In the genomic region with DNA sequence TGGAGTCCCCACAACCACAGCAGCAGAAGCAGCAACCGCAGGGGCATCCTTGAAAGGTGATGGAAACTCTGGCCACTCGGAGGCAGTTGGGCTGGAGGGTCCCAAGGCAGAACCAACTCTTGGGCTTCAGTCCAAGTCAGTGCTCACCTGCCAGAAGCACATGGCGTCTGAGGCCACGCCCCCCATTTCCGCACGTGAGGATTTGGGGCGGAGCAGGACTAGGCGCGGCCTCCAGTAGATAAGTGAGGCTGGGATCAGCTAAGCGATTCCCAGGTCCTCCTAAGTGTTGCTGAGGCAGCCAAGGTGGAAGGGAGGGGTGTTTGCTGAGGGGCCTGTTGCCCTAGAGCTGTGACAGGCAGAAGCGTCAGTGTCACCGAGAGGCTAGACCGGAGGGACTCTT, we compare ENCODE assay signal across 8 mouse cellular contexts. TPM values are rescaled to one million over a fixed set of nuclear protein-coding genes. Genes with fewer than 3 reads are reported as not detected.
A peak's percentile ranks its signal among the peaks of the same experiment; 100 is the strongest.
DNase-seq lines count a peak whose midpoint lies in the region; ATAC-seq lines count a peak whose summit lies in the region.

No protein-coding gene starts in this region.

- peak overlapping the region; percentile 71 for H3K9ac ChIP-seq in heart, embryonic 13.5 days
- H3K9ac ChIP-seq in hindbrain, embryonic 13.5 days = peak overlapping the region; percentile 15; the same call in 1 of the 2 replicates

- peak overlapping the region; percentile 64 for H3K4me2 ChIP-seq in heart, embryonic 13.5 days
- peak overlapping the region; percentile 30; the same call in 1 of the 2 replicates for H3K4me2 ChIP-seq in hindbrain, embryonic 13.5 days

- no peak for DNase-seq in heart, adult 9 months (ENCODE audit: low spot score in 2 of 2)
- DNase-seq in R1 (ENCODE audit: low read depth, low spot score) = peak; percentile 85
- DNase-seq in urinary bladder, postnatal 36 days (ENCODE audit: low spot score in 2 of 2) = no peak
- no peak for DNase-seq in right cerebral cortex, postnatal 4 days
- no peak for DNase-seq in heart, adult 18-20 months

- no peaks in the 10 kb centered on the region for H3K9me3 ChIP-seq in heart, embryonic 13.5 days
- H3K9me3 ChIP-seq in hindbrain, embryonic 13.5 days = no peaks in the 10 kb centered on the region

- no peaks in the 10 kb centered on the region for H3K36me3 ChIP-seq in heart, embryonic 13.5 days
- H3K36me3 ChIP-seq in hindbrain, embryonic 13.5 days = no peaks in the 10 kb centered on the region

- WGBS in heart, embryonic 13.5 days = under 1% methylated on average over 13 of the region's 13 CpGs
- WGBS in hindbrain, embryonic 13.5 days = 3% methylated on average over 13 of the region's 13 CpGs

- peak overlapping the region; percentile 91 for H3K27ac ChIP-seq in heart, embryonic 13.5 days (replicated peaks)
- H3K27ac ChIP-seq in hindbrain, embryonic 13.5 days = no peak overlapping the region

- peaks cover 26% of the 10 kb centered on the region for H3K27me3 ChIP-seq in heart, embryonic 13.5 days (replicated peaks)
- H3K27me3 ChIP-seq in hindbrain, embryonic 13.5 days = peaks cover 57% of the 10 kb centered on the region

- 0 out of 2 replicates have a peak, but pooled peaks have one; percentile 12 for ATAC-seq in heart, embryonic 13.5 days (ENCODE audit: extremely low read depth, insufficient number of reproducible peaks, low FRiP score, low TSS enrichment)
- no peak for ATAC-seq in hindbrain, embryonic 13.5 days (ENCODE audit: low FRiP score)
- ATAC-seq in megakaryocyte-erythroid progenitor cell, adult 5-6 weeks (replicated peaks; ENCODE audit: low FRiP score, low TSS enrichment, poor library complexity, severe bottlenecking) = peak; percentile 65

- peaks cover 57% of the 10 kb centered on the region for H3K4me1 ChIP-seq in heart, embryonic 13.5 days
- peaks cover 37% of the 10 kb centered on the region for H3K4me1 ChIP-seq in hindbrain, embryonic 13.5 days (replicated peaks)

- peak overlapping the region; percentile 37 for H3K4me3 ChIP-seq in heart, embryonic 13.5 days
- H3K4me3 ChIP-seq in hindbrain, embryonic 13.5 days = no peak overlapping the region

RNA-seq across cellular contexts. Expression of a gene that starts 0.9 kb away (rescaled TPM):
- polyA plus RNA-seq in heart, embryonic 13.5 days (2015; fragmentation: Nextera tagmentation; extraction: Ambion mirVana) = 9.9 and 14.6 TPM in 2 replicates
- 1.6 and 2.3 TPM in 2 replicates for polyA plus RNA-seq in hindbrain, embryonic 13.5 days (2015; fragmentation: Nextera tagmentation; extraction: Ambion mirVana)
- not detected in 2 replicates for total RNA-seq in megakaryocyte-erythroid progenitor cell, adult 5-6 weeks (2014; fragmentation: Nextera tagmentation)
- 0.95 TPM in 1 of 2 replicates, not detected in the other for total RNA-seq in megakaryocyte-erythroid progenitor cell, adult 5-6 weeks (2017)
- under 1 TPM in 1 of 2 experiments, not detected in 1; 0.13 TPM for total RNA-seq in heart, adult 18-20 months (2021)

RNA-seq across cellular contexts. Expression of a gene that starts 11.2 kb away (rescaled TPM):
- 15.8 and 20.6 TPM in 2 replicates for polyA plus RNA-seq in heart, embryonic 13.5 days (2015; fragmentation: Nextera tagmentation; extraction: Ambion mirVana)
- polyA plus RNA-seq in hindbrain, embryonic 13.5 days (2015; fragmentation: Nextera tagmentation; extraction: Ambion mirVana) = 6.6 and 8.2 TPM in 2 replicates
- total RNA-seq in megakaryocyte-erythroid progenitor cell, adult 5-6 weeks (2014; fragmentation: Nextera tagmentation) = 4.8 and 11.4 TPM in 2 replicates
- 4.8 and 6.6 TPM in 2 replicates for total RNA-seq in megakaryocyte-erythroid progenitor cell, adult 5-6 weeks (2017)
- total RNA-seq in heart, adult 18-20 months (2021) = 10 to 100 TPM; 36.7 to 38.7 TPM

RNA-seq across cellular contexts. Expression of a gene that starts 15.5 kb away (rescaled TPM):
- 107 and 113 TPM in 2 replicates for polyA plus RNA-seq in heart, embryonic 13.5 days (2015; fragmentation: Nextera tagmentation; extraction: Ambion mirVana)
- polyA plus RNA-seq in hindbrain, embryonic 13.5 days (2015; fragmentation: Nextera tagmentation; extraction: Ambion mirVana) = 123 and 128 TPM in 2 replicates
- 146 and 165 TPM in 2 replicates for total RNA-seq in megakaryocyte-erythroid progenitor cell, adult 5-6 weeks (2014; fragmentation: Nextera tagmentation)
- total RNA-seq in megakaryocyte-erythroid progenitor cell, adult 5-6 weeks (2017) = 80.7 and 93.4 TPM in 2 replicates
- total RNA-seq in heart, adult 18-20 months (2021) = 10 to 100 TPM; 60.8 to 61.3 TPM

RNA-seq across cellular contexts. Expression of a gene that starts 15.9 kb away (rescaled TPM):
- 9.5 and 9.7 TPM in 2 replicates for polyA plus RNA-seq in heart, embryonic 13.5 days (2015; fragmentation: Nextera tagmentation; extraction: Ambion mirVana)
- 23.1 and 23.8 TPM in 2 replicates for polyA plus RNA-seq in hindbrain, embryonic 13.5 days (2015; fragmentation: Nextera tagmentation; extraction: Ambion mirVana)
- 2.4 and 5.1 TPM in 2 replicates for total RNA-seq in megakaryocyte-erythroid progenitor cell, adult 5-6 weeks (2014; fragmentation: Nextera tagmentation)
- 1.1 and 5.5 TPM in 2 replicates for total RNA-seq in megakaryocyte-erythroid progenitor cell, adult 5-6 weeks (2017)
- 1 to 10 TPM; 4.0 to 4.2 TPM for total RNA-seq in heart, adult 18-20 months (2021)

RNA-seq across cellular contexts. Expression of a gene that starts 45.3 kb away (rescaled TPM):
- polyA plus RNA-seq in heart, embryonic 13.5 days (2015; fragmentation: Nextera tagmentation; extraction: Ambion mirVana) = 8.0 and 8.6 TPM in 2 replicates
- 18.9 and 20.2 TPM in 2 replicates for polyA plus RNA-seq in hindbrain, embryonic 13.5 days (2015; fragmentation: Nextera tagmentation; extraction: Ambion mirVana)
- total RNA-seq in megakaryocyte-erythroid progenitor cell, adult 5-6 weeks (2014; fragmentation: Nextera tagmentation) = 6.3 and 8.6 TPM in 2 replicates
- total RNA-seq in megakaryocyte-erythroid progenitor cell, adult 5-6 weeks (2017) = 6.1 and 7.8 TPM in 2 replicates
- 1 to 10 TPM; 5.5 to 5.7 TPM for total RNA-seq in heart, adult 18-20 months (2021)
